24 mouse cellular contexts compared by ENCODE assay signal in the genomic region with DNA sequence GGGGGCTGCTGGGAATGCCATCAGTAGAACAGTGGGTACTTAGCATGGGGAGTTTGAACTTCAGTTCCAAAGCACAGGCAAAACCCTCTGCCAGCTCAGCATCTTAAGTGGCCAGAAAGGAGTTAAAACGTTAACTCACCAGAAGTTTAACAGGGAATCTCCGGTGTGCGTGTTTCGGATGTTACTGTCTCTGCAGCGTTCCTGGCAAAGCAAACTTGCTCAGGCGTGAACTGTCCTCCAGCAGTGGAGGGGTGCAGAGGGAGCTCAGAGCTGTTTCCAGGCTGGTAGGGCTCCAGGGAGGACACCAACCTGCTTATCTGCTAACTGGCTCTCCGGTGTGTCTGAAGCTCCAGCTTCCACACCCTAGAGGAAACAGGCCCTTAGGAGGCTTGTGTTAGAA. TPM values are rescaled to one million over a fixed set of nuclear protein-coding genes. Genes with fewer than 3 reads are reported as not detected.
A peak's percentile ranks its signal among the peaks of the same experiment; 100 is the strongest.
DNase-seq lines count a peak whose midpoint lies in the region; ATAC-seq and TF ChIP-seq lines count a peak whose summit lies in the region.
"Had no signal": no experiment of that assay in that cellular context is flagged by ENCODE, and none has a peak within 500 bp of the region (broad histone marks: within the 10 kb centered on the region; RNA-seq: fewer than 3 reads in every experiment).

No protein-coding gene starts in this region.

- TF ChIP-seq CTCF in kidney, postnatal 0 days (IDR thresholded peaks at IDR 0.05; ENCODE audit: low read depth) = no peak

- no peaks in the 10 kb centered on the region for H3K4me1 ChIP-seq in kidney, postnatal 0 days (replicated peaks; ENCODE audit: insufficient read depth, low read length)
- peaks cover 2% of the 10 kb centered on the region; the same call in 1 of the 2 replicates for H3K4me1 ChIP-seq in liver, embryonic 11.5 days (replicated peaks; ENCODE audit: control insufficient read depth, insufficient read depth, low read length)
- H3K4me1 ChIP-seq: embryonic facial prominence, embryonic 15.5 days had no signal

- H3K4me2 ChIP-seq in kidney, postnatal 0 days (ENCODE audit: low read length) = no peak overlapping the region
- H3K4me2 ChIP-seq in liver, embryonic 11.5 days = no peak overlapping the region
- H3K4me2 ChIP-seq: embryonic facial prominence, embryonic 15.5 days; hindbrain, embryonic 12.5 days had no signal

- H3K4me3 ChIP-seq in kidney, postnatal 0 days (replicated peaks; ENCODE audit: low read depth, low read length) = no peak overlapping the region
- H3K4me3 ChIP-seq in liver, embryonic 11.5 days (ENCODE audit: low read depth, low read length) = no peak overlapping the region
- H3K4me3 ChIP-seq: embryonic facial prominence, embryonic 15.5 days; erythroblast, embryonic 14.5 days; forebrain, embryonic 10.5 days; gastrocnemius, adult 2 months; heart, embryonic 10.5 days; hindbrain, embryonic 12.5 days had no signal

- no peak overlapping the region for H3K9ac ChIP-seq in kidney, postnatal 0 days (ENCODE audit: low read depth, low read length)
- H3K9ac ChIP-seq in liver, embryonic 11.5 days (ENCODE audit: low read depth, low read length) = no peak overlapping the region
- H3K9ac ChIP-seq: embryonic facial prominence, embryonic 15.5 days; hindbrain, embryonic 12.5 days had no signal

- H3K27ac ChIP-seq in kidney, postnatal 0 days = 0 out of 2 replicates have a peak overlapping the region, but pooled peaks have one; percentile 36
- H3K27ac ChIP-seq in liver, embryonic 11.5 days (ENCODE audit: low read depth, low read length) = no peak overlapping the region
- H3K27ac ChIP-seq: embryonic facial prominence, embryonic 15.5 days; forebrain, embryonic 10.5 days; gastrocnemius, adult 2 months; heart, embryonic 10.5 days; hindbrain, embryonic 12.5 days had no signal

- no peaks in the 10 kb centered on the region for H3K9me3 ChIP-seq in kidney, postnatal 0 days (replicated peaks; ENCODE audit: low read length)
- no peaks in the 10 kb centered on the region; the same call in 1 of the 2 replicates for H3K9me3 ChIP-seq in liver, embryonic 11.5 days (ENCODE audit: control insufficient read depth, low read length)
- H3K9me3 ChIP-seq: embryonic facial prominence, embryonic 15.5 days; forebrain, embryonic 10.5 days; heart, embryonic 10.5 days; hindbrain, embryonic 12.5 days had no signal

- peak; percentile 53 for DNase-seq in kidney, adult 18-20 months
- DNase-seq in kidney, adult 8-10 months = peak; percentile 77 to 79
- no peak for DNase-seq in kidney, postnatal 0 days (ENCODE audit: low spot score)
- DNase-seq in kidney, postnatal 36 days = peak; percentile 67 to 79
- DNase-seq in left cerebral cortex, postnatal 14 days (ENCODE audit: low spot score in 2 of 2) = no peak
- DNase-seq in liver, embryonic 11.5 days (ENCODE audit: low spot score) = no peak
- DNase-seq in retina, postnatal 1 day = no peak
- DNase-seq: adrenal gland, adult 8-10 months; adrenal gland, postnatal 36 days; cerebellum, adult 2 months; cerebellum, postnatal 10 days; gastrocnemius, adult 2 months; gastrocnemius, postnatal 25 days; heart, postnatal 10 days; heart, postnatal 4 days had no signal

- 50% methylated on average over 7 of the region's 7 CpGs for WGBS in kidney, postnatal 0 days
- WGBS in liver, embryonic 11.5 days = 64% methylated on average over 7 of the region's 7 CpGs

- H3K27me3 ChIP-seq in kidney, postnatal 0 days (ENCODE audit: insufficient read depth, low read length) = no peaks in the 10 kb centered on the region
- peaks cover 3% of the 10 kb centered on the region for H3K27me3 ChIP-seq in liver, embryonic 11.5 days (replicated peaks; ENCODE audit: control insufficient read depth, insufficient read depth, low read length)
- H3K27me3 ChIP-seq: embryonic facial prominence, embryonic 15.5 days; hindbrain, embryonic 12.5 days; Patski had no signal

- intact Hi-C loops in left cerebral cortex, postnatal 14 days (cut with DNase I) = no loop called here

- ATAC-seq in kidney, postnatal 0 days (replicated peaks; ENCODE audit: low FRiP score, low read depth) = no peak; the same call in 1 of the 2 replicates
- no peak for ATAC-seq in liver, embryonic 11.5 days (replicated peaks; ENCODE audit: low FRiP score)
- ATAC-seq: forebrain, embryonic 14.5 days; Patski had no signal

- H3K36me3 ChIP-seq in kidney, postnatal 0 days (ENCODE audit: insufficient read depth, low read length) = peaks cover 31% of the 10 kb centered on the region
- peaks cover 14% of the 10 kb centered on the region for H3K36me3 ChIP-seq in liver, embryonic 11.5 days (ENCODE audit: control insufficient read depth, insufficient read depth, low read length)

RNA-seq across cellular contexts. Expression of gene Zfp46, which starts 11.5 kb away (rescaled TPM):
- 13.8 and 15.2 TPM in 2 replicates for polyA plus RNA-seq in kidney, postnatal 0 days (2015; fragmentation: Nextera tagmentation; extraction: Ambion mirVana)
- total RNA-seq in left cerebral cortex, postnatal 14 days (2021) = 10 to 100 TPM; 90.0 to 93.6 TPM
- polyA plus RNA-seq in liver, embryonic 11.5 days (2014; fragmentation: Nextera tagmentation; extraction: Ambion mirVana) = 10.5 and 11.9 TPM in 2 replicates

RNA-seq across cellular contexts. Expression of gene Hnrnpr, which starts 14.8 kb away (rescaled TPM):
- 121 and 130 TPM in 2 replicates for polyA plus RNA-seq in kidney, postnatal 0 days (2015; fragmentation: Nextera tagmentation; extraction: Ambion mirVana)
- 10 to 100 TPM; 87.8 to 95.1 TPM for total RNA-seq in left cerebral cortex, postnatal 14 days (2021)
- polyA plus RNA-seq in liver, embryonic 11.5 days (2014; fragmentation: Nextera tagmentation; extraction: Ambion mirVana) = 99.3 and 101 TPM in 2 replicates

RNA-seq across cellular contexts. Expression of gene Tcea3, which starts 48.4 kb away (rescaled TPM):
- 11.2 and 12.3 TPM in 2 replicates for polyA plus RNA-seq in kidney, postnatal 0 days (2015; fragmentation: Nextera tagmentation; extraction: Ambion mirVana)
- total RNA-seq in left cerebral cortex, postnatal 14 days (2021) = under 1 TPM in 1 of 2 experiments, not detected in 1; 0.61 TPM
- polyA plus RNA-seq in liver, embryonic 11.5 days (2014; fragmentation: Nextera tagmentation; extraction: Ambion mirVana) = 16.4 and 17.3 TPM in 2 replicates
- total RNA-seq: CH12.LX; granulocyte monocyte progenitor cell, adult 5-6 weeks had no signal
- polyA plus RNA-seq: erythroblast, embryonic 14.5 days had no signal

Comparison
In these comparisons a context has a peak if more than half of its experiments do, and no peak if none do; other contexts are left out.
1. DNase-seq: peak in kidney, adult 18-20 months (single experiment), kidney, adult 8-10 months (2 of 2) and kidney, postnatal 36 days (2 of 2); none in kidney, postnatal 0 days (single experiment), left cerebral cortex, postnatal 14 days (0 of 2), liver, embryonic 11.5 days (single experiment) and retina, postnatal 1 day (single experiment).